Mouse (Mus musculus) megakaryocyte, embryonic 14.5 days (primary cell): ENCODE data around the gene Znrd1.

Experiments
- FLI1 ChIP-seq: IDR thresholded peaks from 2 replicates; pipeline ENCODE4 v1.6.1; 2012; ENCODE audit warnings: low read length, inconsistent platforms, mixed read lengths
- GATA1 ChIP-seq: IDR thresholded peaks from 3 replicates; pipeline ENCODE4 v1.6.1; 2012; ENCODE audit warnings: mixed read lengths, low read length, inconsistent platforms, borderline replicate concordance

GRCm38 (mm10) chr17:36923491-36923890 is 34.9 kb downstream of the Znrd1 start:
- TF ChIP-seq GATA1 (no peak), FLI1 (no peak)
